Mouse (Mus musculus): ENCODE data around the gene Igsf9. TPM values are rescaled to one million over a fixed set of nuclear protein-coding genes. Genes with fewer than 3 reads are reported as not detected.

Gene Igsf9
- polyA plus RNA-seq, 1 experiment, result 40.6 TPM

- peaks cover 2% of the 10 kb centered on the region; the same call in 1 of the 2 replicates for H3K9me3 ChIP-seq (replicated peaks; ENCODE audit: control insufficient read depth, insufficient read depth, low read length, poor library complexity, severe bottlenecking)
Observed at GRCm38 (mm10) chr1:172452911-172453310, 28.7 kb upstream of the Igsf9 start.

GRCm38 (mm10) chr1:172453810-172454209 is 27.8 kb upstream of the Igsf9 start:
- H3K4me3 ChIP-seq (ENCODE audit: low read depth, low read length), result no peak overlapping the region
- peaks cover 3% of the 10 kb centered on the region for H3K4me1 ChIP-seq (ENCODE audit: control insufficient read depth, insufficient read depth, low read length)
- H3K27ac ChIP-seq (ENCODE audit: insufficient read depth, low read length), result no peak overlapping the region
- no peaks in the 10 kb centered on the region for H3K36me3 ChIP-seq (ENCODE audit: control insufficient read depth, insufficient read depth, low read length, poor library complexity, severe bottlenecking)
- TF ChIP-seq POLR2A (IDR thresholded peaks at IDR 0.05; ENCODE audit: insufficient read depth, low read length) (no peak), CTCF (IDR thresholded peaks at IDR 0.05; ENCODE audit: low read depth, low read length) (no peak), EP300 (IDR thresholded peaks at IDR 0.05; ENCODE audit: insufficient read depth, low read depth, low read length) (no peak)
- H3K27me3 ChIP-seq (ENCODE audit: control insufficient read depth, insufficient read depth, low read length, poor library complexity, severe bottlenecking), result no peaks in the 10 kb centered on the region
- H3K9ac ChIP-seq (ENCODE audit: low read depth, poor library complexity, severe bottlenecking), result no peak overlapping the region
- H3K9me3 ChIP-seq (replicated peaks; ENCODE audit: control insufficient read depth, insufficient read depth, low read length, poor library complexity, severe bottlenecking), result peaks cover 2% of the 10 kb centered on the region

More at GRCm38 (mm10) chr1:172452911-172453310, 28.7 kb upstream of the Igsf9 start:
- H3K27ac ChIP-seq (ENCODE audit: insufficient read depth, low read length), result no peak overlapping the region
- peaks cover 3% of the 10 kb centered on the region for H3K4me1 ChIP-seq (ENCODE audit: control insufficient read depth, insufficient read depth, low read length)
- no peak for TF ChIP-seq EP300 (IDR thresholded peaks at IDR 0.05; ENCODE audit: insufficient read depth, low read depth, low read length)
- no peak for TF ChIP-seq POLR2A (IDR thresholded peaks at IDR 0.05; ENCODE audit: insufficient read depth, low read length)
- no peak for TF ChIP-seq CTCF (IDR thresholded peaks at IDR 0.05; ENCODE audit: low read depth, low read length)
- no peaks in the 10 kb centered on the region for H3K36me3 ChIP-seq (ENCODE audit: control insufficient read depth, insufficient read depth, low read length, poor library complexity, severe bottlenecking)
- H3K9ac ChIP-seq (ENCODE audit: low read depth, poor library complexity, severe bottlenecking), result no peak overlapping the region
- H3K27me3 ChIP-seq (ENCODE audit: control insufficient read depth, insufficient read depth, low read length, poor library complexity, severe bottlenecking), result no peaks in the 10 kb centered on the region
- no peak overlapping the region for H3K4me3 ChIP-seq (ENCODE audit: low read depth, low read length)

GRCm38 (mm10) chr1:172455416-172455815 is 26.2 kb upstream of the Igsf9 start:
- TF ChIP-seq POLR2A (IDR thresholded peaks at IDR 0.05; ENCODE audit: insufficient read depth, low read length) (no peak), EP300 (IDR thresholded peaks at IDR 0.05; ENCODE audit: insufficient read depth, low read depth, low read length) (no peak), CTCF (IDR thresholded peaks at IDR 0.05; ENCODE audit: low read depth, low read length) (no peak)
- H3K4me3 ChIP-seq (ENCODE audit: low read depth, low read length), result no peak overlapping the region

GRCm38 (mm10) chr1:172456001-172456677 is 25.4 kb upstream of the Igsf9 start:
- no peaks in the 10 kb centered on the region for H3K36me3 ChIP-seq (ENCODE audit: control insufficient read depth, insufficient read depth, low read length, poor library complexity, severe bottlenecking)
- no peak for TF ChIP-seq EP300 (IDR thresholded peaks at IDR 0.05; ENCODE audit: insufficient read depth, low read depth, low read length)
- TF ChIP-seq POLR2A (IDR thresholded peaks at IDR 0.05; ENCODE audit: insufficient read depth, low read length), result no peak
- no peak for TF ChIP-seq CTCF (IDR thresholded peaks at IDR 0.05; ENCODE audit: low read depth, low read length)
- H3K4me3 ChIP-seq (ENCODE audit: low read depth, low read length), result no peak overlapping the region
- peaks cover 3% of the 10 kb centered on the region for H3K4me1 ChIP-seq (ENCODE audit: control insufficient read depth, insufficient read depth, low read length)
- peak overlapping the region; percentile 77 for H3K27ac ChIP-seq (ENCODE audit: insufficient read depth, low read length)
- no peak overlapping the region for H3K9ac ChIP-seq (ENCODE audit: low read depth, poor library complexity, severe bottlenecking)
- H3K27me3 ChIP-seq (ENCODE audit: control insufficient read depth, insufficient read depth, low read length, poor library complexity, severe bottlenecking), result no peaks in the 10 kb centered on the region
- peaks cover 2% of the 10 kb centered on the region for H3K9me3 ChIP-seq (replicated peaks; ENCODE audit: control insufficient read depth, insufficient read depth, low read length, poor library complexity, severe bottlenecking)

More at GRCm38 (mm10) chr1:172455416-172455815, 26.2 kb upstream of the Igsf9 start:
- H3K36me3 ChIP-seq (ENCODE audit: control insufficient read depth, insufficient read depth, low read length, poor library complexity, severe bottlenecking), result no peaks in the 10 kb centered on the region
- peak overlapping the region; percentile 77 for H3K27ac ChIP-seq (ENCODE audit: insufficient read depth, low read length)
- H3K9ac ChIP-seq (ENCODE audit: low read depth, poor library complexity, severe bottlenecking), result no peak overlapping the region
- peaks cover 3% of the 10 kb centered on the region for H3K4me1 ChIP-seq (ENCODE audit: control insufficient read depth, insufficient read depth, low read length)
- H3K27me3 ChIP-seq (ENCODE audit: control insufficient read depth, insufficient read depth, low read length, poor library complexity, severe bottlenecking), result no peaks in the 10 kb centered on the region
- H3K9me3 ChIP-seq (replicated peaks; ENCODE audit: control insufficient read depth, insufficient read depth, low read length, poor library complexity, severe bottlenecking), result peaks cover 2% of the 10 kb centered on the region

- Histone ChIP-seq H3K9me3 (replicated peaks; ENCODE audit: control insufficient read depth, insufficient read depth, low read length, poor library complexity, severe bottlenecking) (peaks cover 2% of the 10 kb centered on the region), H3K4me3 (ENCODE audit: low read depth, low read length) (no peak overlapping the region), H3K9ac (ENCODE audit: low read depth, poor library complexity, severe bottlenecking) (no peak overlapping the region), H3K4me1 (ENCODE audit: control insufficient read depth, insufficient read depth, low read length) (peaks cover 3% of the 10 kb centered on the region), H3K36me3 (ENCODE audit: control insufficient read depth, insufficient read depth, low read length, poor library complexity, severe bottlenecking) (no peaks in the 10 kb centered on the region), H3K27me3 (ENCODE audit: control insufficient read depth, insufficient read depth, low read length, poor library complexity, severe bottlenecking) (no peaks in the 10 kb centered on the region), H3K27ac (ENCODE audit: insufficient read depth, low read length) (no peak overlapping the region)
- TF ChIP-seq POLR2A (IDR thresholded peaks at IDR 0.05; ENCODE audit: insufficient read depth, low read length), result no peak
- 0 out of 2 replicates have a peak, but pooled peaks have one; percentile 12 for TF ChIP-seq EP300 (IDR thresholded peaks at IDR 0.05; ENCODE audit: insufficient read depth, low read depth, low read length)
Observed at GRCm38 (mm10) chr1:172457196-172457595, 24.4 kb upstream of the Igsf9 start.

GRCm38 (mm10) chr1:172458041-172458440 is 23.5 kb upstream of the Igsf9 start:
- Histone ChIP-seq H3K9ac (ENCODE audit: low read depth, poor library complexity, severe bottlenecking) (no peak overlapping the region), H3K27me3 (ENCODE audit: control insufficient read depth, insufficient read depth, low read length, poor library complexity, severe bottlenecking) (no peaks in the 10 kb centered on the region), H3K36me3 (ENCODE audit: control insufficient read depth, insufficient read depth, low read length, poor library complexity, severe bottlenecking) (no peaks in the 10 kb centered on the region), H3K9me3 (replicated peaks; ENCODE audit: control insufficient read depth, insufficient read depth, low read length, poor library complexity, severe bottlenecking) (peaks cover 2% of the 10 kb centered on the region), H3K4me3 (ENCODE audit: low read depth, low read length) (no peak overlapping the region), H3K27ac (ENCODE audit: insufficient read depth, low read length) (no peak overlapping the region), H3K4me1 (ENCODE audit: control insufficient read depth, insufficient read depth, low read length) (peaks cover 3% of the 10 kb centered on the region)
- TF ChIP-seq CTCF (IDR thresholded peaks at IDR 0.05; ENCODE audit: low read depth, low read length), result no peak
- no peak for TF ChIP-seq POLR2A (IDR thresholded peaks at IDR 0.05; ENCODE audit: insufficient read depth, low read length)
- no peak for TF ChIP-seq EP300 (IDR thresholded peaks at IDR 0.05; ENCODE audit: insufficient read depth, low read depth, low read length)
